Mouse (Mus musculus) ES-Bruce4 (cell line): ENCODE measurements around the gene Dcps.

Source experiments
- CTCF ChIP-seq: IDR thresholded peaks from one replicate; pipeline ENCODE4 v1.8.1; 2011; ENCODE audit warnings: low read depth, low read length
- EP300 ChIP-seq: IDR thresholded peaks from 2 replicates; pipeline ENCODE4 v1.6.1; 2011; ENCODE audit warnings: low read depth, low read length; ENCODE audit not compliant: insufficient read depth

- TF ChIP-seq EP300 (no peak), CTCF (no peak)
Measured at GRCm38 (mm10) chr9:35156862-35157261, 19.0 kb downstream of the Dcps start.
